Mouse (Mus musculus) megakaryocyte, embryonic 14.5 days (primary cell): ENCODE measurements at regions not wholly inside any gene's neighbourhood (a gene's known extent, or its start where the extent isn't known, plus 50 kb on each side); places are given as distances from the start of the nearest gene placed in this dataset.

Source experiments
- FLI1 ChIP-seq: IDR thresholded peaks from 2 replicates; pipeline ENCODE4 v1.6.1; 2012; ENCODE audit warnings: low read length, inconsistent platforms, mixed read lengths
- GATA1 ChIP-seq: IDR thresholded peaks from 3 replicates; pipeline ENCODE4 v1.6.1; 2012; ENCODE audit warnings: mixed read lengths, low read length, inconsistent platforms, borderline replicate concordance

- TF ChIP-seq GATA1 (no peak), FLI1 (no peak)
These were observed 201.3 kb downstream of the Tex36 start for GRCm38 (mm10) chr7:133400691-133401090.
